Mouse (Mus musculus) lung, postnatal 0 days (tissue): ENCODE measurements around the gene Eps8l3.

Source experiments
- CTCF ChIP-seq: IDR thresholded peaks from 2 replicates; pipeline ENCODE4 v1.5.1; 2016; ENCODE audit warnings: antibody characterized with exemption, mild to moderate bottlenecking
- EP300 ChIP-seq: IDR thresholded peaks from 2 replicates; pipeline ENCODE4 v1.6.1; 2016; ENCODE audit warnings: antibody characterized with exemption, mild to moderate bottlenecking, control low read depth

DNA sequence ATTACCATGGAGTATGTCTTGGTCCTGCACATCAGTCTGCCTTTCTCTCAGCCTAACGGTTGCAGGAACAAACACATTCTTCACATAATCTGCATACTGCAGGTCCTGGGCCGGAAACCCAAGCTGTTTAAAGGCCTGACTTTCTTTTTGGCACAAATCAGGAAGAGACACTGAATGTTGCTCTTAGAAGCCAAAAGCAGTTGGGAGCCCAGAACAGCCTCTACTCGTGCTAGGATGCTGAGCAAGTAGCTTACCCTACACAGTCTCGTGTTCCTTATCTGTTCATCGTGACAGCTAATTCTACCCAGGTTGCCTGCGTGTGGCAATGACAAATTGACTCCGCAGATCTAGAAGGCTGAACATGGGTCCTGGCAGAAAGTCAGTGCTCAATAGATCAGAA is 63.5 kb downstream of the Eps8l3 start:
- TF ChIP-seq CTCF (no peak), EP300 (no peak)
